Mouse (Mus musculus) neural tube, embryonic 15.5 days (tissue): Measurements from ENCODE around the gene Obscn. TPM values are rescaled to one million over a fixed set of nuclear protein-coding genes. Genes with fewer than 3 reads are reported as not detected.

Experiments
- ATAC-seq: fragments of 200-750 bp; cut with Nextera tagmentation; 2 replicates; pipeline ENCODE4 v1.8.0; 2017; ENCODE audit warnings: mild to moderate bottlenecking, moderate TSS enrichment, moderate library complexity; ENCODE audit not compliant: low FRiP score
- H3K27ac ChIP-seq: fragments of 300-500 bp; sonication (generic); replicated peaks from 2 replicates; pipeline ENCODE4 v1.5.1; 2015; ENCODE audit warnings: mild to moderate bottlenecking, inconsistent platforms
- H3K27me3 ChIP-seq: fragments of 300-500 bp; sonication (generic); replicated peaks from 2 replicates; pipeline ENCODE4 v1.6.1; 2015; ENCODE audit warnings: inconsistent platforms
- H3K36me3 ChIP-seq: fragments of 300-500 bp; sonication (generic); 2 replicates; pipeline ENCODE4 v1.6.1; 2015; ENCODE audit warnings: inconsistent platforms
- H3K4me1 ChIP-seq: fragments of 300-500 bp; sonication (generic); 2 replicates; pipeline ENCODE4 v1.6.1; 2015; ENCODE audit warnings: inconsistent platforms
- H3K4me2 ChIP-seq: fragments of 300-500 bp; sonication (generic); 2 replicates; pipeline ENCODE4 v1.6.1; 2015; ENCODE audit warnings: inconsistent platforms, mild to moderate bottlenecking, moderate library complexity
- H3K4me3 ChIP-seq: fragments of 300-500 bp; sonication (generic); replicated peaks from 2 replicates; pipeline ENCODE4 v1.5.1; 2015; ENCODE audit warnings: mild to moderate bottlenecking, inconsistent platforms
- H3K9ac ChIP-seq: fragments of 300-500 bp; sonication (generic); replicated peaks from 2 replicates; pipeline ENCODE4 v1.6.1; 2015; ENCODE audit warnings: mild to moderate bottlenecking, inconsistent platforms
- H3K9me3 ChIP-seq: fragments of 300-500 bp; sonication (generic); replicated peaks from 2 replicates; pipeline ENCODE4 v1.6.1; 2016; ENCODE audit warnings: inconsistent platforms
- WGBS: fragments of 180-500 bp; shearing (Covaris S2); methylation state at CpG from one replicate; pipeline ENCODE4 v1.1.7; 2015; ENCODE audit warnings: mixed read lengths; 5-methylcytosine and 5-hydroxymethylcytosine counted together
- polyA plus RNA-seq: library from polyadenylated mRNA; unstranded; fragments of >200 nt; fragmentation: Nextera tagmentation; extraction: Ambion mirVana; gene quantifications from 2 replicates; pipeline ENCODE4 v1.2.1, GENCODE M21; 2015

Gene Obscn
- polyA plus RNA-seq, 1 experiment from 2014 or later: 0.91 TPM

DNA sequence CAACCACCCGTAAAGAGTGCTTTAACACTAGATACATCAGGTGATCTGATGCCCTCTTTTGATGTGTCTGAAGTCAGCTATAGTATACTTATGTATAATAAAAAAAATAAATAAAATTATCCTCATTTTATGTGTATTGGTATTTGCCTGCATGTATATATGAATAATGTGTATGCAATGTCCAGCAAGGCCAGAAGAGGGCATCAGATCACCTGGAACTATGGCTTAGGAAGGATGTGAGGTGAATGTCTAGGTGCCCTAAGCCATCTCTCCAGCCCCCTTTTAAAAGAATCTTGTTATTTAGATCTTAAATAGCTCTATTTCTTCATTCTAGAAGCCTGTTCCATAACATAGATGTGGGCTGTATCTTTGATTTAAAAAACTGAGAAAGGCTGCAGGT lies 168.9 kb downstream of the Obscn start:
- no peak for ATAC-seq
- Histone ChIP-seq H3K27me3 (no peaks in the 10 kb centered on the region), H3K9me3 (no peaks in the 10 kb centered on the region), H3K27ac (no peak overlapping the region), H3K4me2 (no peak overlapping the region), H3K4me1 (peaks cover 11% of the 10 kb centered on the region), H3K4me3 (no peak overlapping the region), H3K36me3 (peaks cover 9% of the 10 kb centered on the region; the same call in 1 of the 2 replicates), H3K9ac (no peak overlapping the region)
- 100% methylated on average over 1 of the region's 1 CpGs for WGBS

GRCm38 (mm10) chr11:58965001-58965760 lies 171.0 kb downstream of the Obscn start:
- Histone ChIP-seq H3K9me3 (no peaks in the 10 kb centered on the region), H3K4me3 (no peak overlapping the region), H3K27ac (no peak overlapping the region), H3K4me1 (peaks cover 13% of the 10 kb centered on the region), H3K27me3 (no peaks in the 10 kb centered on the region), H3K9ac (0 out of 2 replicates have a peak overlapping the region, but pooled peaks have one; percentile 5), H3K4me2 (no peak overlapping the region), H3K36me3 (peaks cover under 1% of the 10 kb centered on the region; the same call in 1 of the 2 replicates)
- WGBS: 55% methylated on average over 12 of the region's 12 CpGs
- ATAC-seq: no peak

DNA sequence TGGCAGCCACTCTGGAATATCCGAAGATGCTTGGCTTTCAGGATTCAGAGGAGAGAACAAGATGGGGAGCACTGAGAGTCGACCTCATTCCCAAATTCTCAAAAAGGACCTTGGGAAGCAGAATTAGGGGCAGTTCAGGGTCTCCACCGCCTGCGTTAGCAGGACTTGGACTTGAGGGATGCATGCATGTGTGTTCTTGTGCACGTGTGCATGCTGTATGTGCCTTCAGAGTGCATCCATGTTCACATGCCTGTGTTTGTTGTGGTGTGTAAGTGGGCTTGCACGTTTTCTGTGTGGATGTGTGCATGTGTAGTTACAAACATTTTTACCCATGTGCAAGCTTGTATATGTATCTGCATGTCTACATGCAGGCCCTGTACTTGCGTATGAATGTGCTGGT lies 172.0 kb downstream of the Obscn start:
- Histone ChIP-seq H3K9me3 (no peaks in the 10 kb centered on the region), H3K9ac (no peak overlapping the region), H3K4me3 (no peak overlapping the region), H3K27ac (no peak overlapping the region), H3K36me3 (no peaks in the 10 kb centered on the region), H3K27me3 (no peaks in the 10 kb centered on the region), H3K4me1 (peaks cover 23% of the 10 kb centered on the region), H3K4me2 (no peak overlapping the region)
- WGBS: 91% methylated on average over 7 of the region's 7 CpGs
- no peak for ATAC-seq

DNA sequence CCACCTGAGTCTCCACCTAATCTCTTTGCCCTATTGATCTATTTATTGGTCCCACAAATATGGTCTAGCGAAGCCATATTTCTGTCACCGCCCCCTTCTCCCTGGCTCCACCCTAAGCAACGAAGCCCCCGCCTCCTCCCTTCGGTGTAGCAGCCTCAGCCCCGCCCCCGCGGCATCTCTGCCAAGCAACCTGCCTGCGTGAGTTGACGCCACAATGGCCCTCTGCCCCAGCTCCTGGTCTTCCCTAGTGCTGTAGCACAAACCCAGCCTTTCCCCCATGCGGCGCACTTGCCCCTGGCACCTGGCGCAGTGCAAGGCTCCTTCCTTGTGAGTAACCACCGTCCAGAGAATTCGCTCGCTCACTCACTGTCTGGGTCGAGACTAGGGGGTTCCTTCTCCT lies 172.7 kb downstream of the Obscn start:
- H3K9me3 ChIP-seq: no peaks in the 10 kb centered on the region
- H3K27ac ChIP-seq: no peak overlapping the region
- H3K36me3 ChIP-seq: no peaks in the 10 kb centered on the region
- peaks cover 29% of the 10 kb centered on the region for H3K4me1 ChIP-seq
- H3K9ac ChIP-seq: no peak overlapping the region
- H3K4me2 ChIP-seq: 0 out of 2 replicates have a peak overlapping the region, but pooled peaks have one; percentile 15
- H3K27me3 ChIP-seq: no peaks in the 10 kb centered on the region
- 30% methylated on average over 17 of the region's 17 CpGs for WGBS
- no peak overlapping the region for H3K4me3 ChIP-seq
- ATAC-seq: no peak

DNA sequence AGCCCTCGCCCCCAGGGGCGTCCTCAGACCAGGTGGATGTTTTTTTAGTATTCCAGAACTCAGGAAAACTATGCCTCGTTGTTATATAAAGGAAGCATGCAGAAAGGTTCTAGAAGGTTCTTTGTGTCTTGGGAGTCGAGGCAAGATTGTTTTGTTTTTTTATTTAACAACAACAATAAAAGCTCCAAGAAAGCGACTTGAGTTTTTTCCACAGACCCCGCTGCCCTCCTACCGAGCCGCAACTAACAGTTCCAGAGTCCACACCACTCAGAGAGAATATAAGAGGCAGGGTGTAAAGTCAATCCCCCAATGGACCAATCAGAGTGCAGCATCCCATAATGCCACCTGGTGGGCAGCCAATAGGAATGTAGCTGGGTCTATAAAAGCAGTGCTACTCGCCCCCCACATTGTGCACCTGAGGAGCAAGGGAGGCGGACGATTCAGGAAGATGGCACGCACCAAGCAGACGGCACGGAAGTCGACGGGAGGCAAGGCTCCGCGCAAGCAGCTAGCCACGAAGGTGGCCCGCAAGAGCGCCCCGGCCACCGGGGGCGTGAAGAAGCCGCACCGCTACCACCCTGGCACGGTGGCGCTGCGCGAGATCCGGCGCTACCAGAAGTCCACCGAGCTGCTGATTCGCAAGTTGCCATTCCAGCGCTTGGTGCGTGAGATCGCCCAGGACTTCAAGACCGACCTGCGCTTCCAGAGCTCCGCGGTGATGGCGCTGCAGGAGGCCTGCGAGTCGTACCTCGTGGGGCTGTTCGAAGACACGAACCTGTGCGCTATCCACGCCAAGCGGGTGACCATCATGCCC lies 174.6 kb downstream of the Obscn start:
- ATAC-seq: no peak
- Histone ChIP-seq H3K27me3 (no peaks in the 10 kb centered on the region), H3K9ac (no peak overlapping the region), H3K4me3 (no peak overlapping the region), H3K4me1 (peaks cover 48% of the 10 kb centered on the region), H3K36me3 (no peaks in the 10 kb centered on the region), H3K4me2 (no peak overlapping the region), H3K9me3 (no peaks in the 10 kb centered on the region), H3K27ac (no peak overlapping the region)
- 60% methylated on average over 50 of the region's 50 CpGs for WGBS

DNA sequence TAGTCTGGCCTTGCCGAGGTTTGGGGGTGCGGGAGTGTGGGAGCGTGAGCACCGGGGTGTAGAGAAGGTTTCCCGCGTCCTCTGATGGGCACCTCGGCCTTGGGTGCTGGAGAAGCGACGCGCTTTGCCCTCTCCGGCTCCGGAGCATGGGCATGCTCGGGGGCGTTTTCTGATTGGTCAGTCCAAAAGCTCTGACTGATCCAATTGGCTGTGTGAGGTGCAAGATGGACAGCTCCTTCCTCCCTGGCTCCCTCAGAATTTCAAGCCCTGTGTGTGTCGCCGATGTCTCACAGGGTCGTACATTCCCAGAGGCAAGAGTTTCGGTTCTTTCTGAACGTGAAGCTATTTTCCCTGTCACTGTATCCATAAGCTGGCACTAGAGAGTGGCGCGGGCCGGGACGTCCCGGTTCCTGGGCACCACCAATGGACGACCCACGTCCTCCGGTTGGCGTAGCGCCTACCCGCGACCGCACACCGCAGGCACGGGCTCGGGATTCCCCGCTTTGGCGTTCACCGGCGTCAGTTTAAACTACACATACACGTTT lies 176.2 kb downstream of the Obscn start:
- H3K36me3 ChIP-seq: no peaks in the 10 kb centered on the region
- H3K4me1 ChIP-seq: peaks cover 51% of the 10 kb centered on the region
- peak overlapping the region; percentile 56 for H3K4me3 ChIP-seq
- no peaks in the 10 kb centered on the region for H3K27me3 ChIP-seq
- H3K27ac ChIP-seq: peak overlapping the region; percentile 92
- WGBS: under 1% methylated on average over 40 of the region's 40 CpGs
- H3K9me3 ChIP-seq: no peaks in the 10 kb centered on the region
- ATAC-seq: peak; percentile 89
- peak overlapping the region; percentile 56 for H3K9ac ChIP-seq
- H3K4me2 ChIP-seq: peak overlapping the region; percentile 86

DNA sequence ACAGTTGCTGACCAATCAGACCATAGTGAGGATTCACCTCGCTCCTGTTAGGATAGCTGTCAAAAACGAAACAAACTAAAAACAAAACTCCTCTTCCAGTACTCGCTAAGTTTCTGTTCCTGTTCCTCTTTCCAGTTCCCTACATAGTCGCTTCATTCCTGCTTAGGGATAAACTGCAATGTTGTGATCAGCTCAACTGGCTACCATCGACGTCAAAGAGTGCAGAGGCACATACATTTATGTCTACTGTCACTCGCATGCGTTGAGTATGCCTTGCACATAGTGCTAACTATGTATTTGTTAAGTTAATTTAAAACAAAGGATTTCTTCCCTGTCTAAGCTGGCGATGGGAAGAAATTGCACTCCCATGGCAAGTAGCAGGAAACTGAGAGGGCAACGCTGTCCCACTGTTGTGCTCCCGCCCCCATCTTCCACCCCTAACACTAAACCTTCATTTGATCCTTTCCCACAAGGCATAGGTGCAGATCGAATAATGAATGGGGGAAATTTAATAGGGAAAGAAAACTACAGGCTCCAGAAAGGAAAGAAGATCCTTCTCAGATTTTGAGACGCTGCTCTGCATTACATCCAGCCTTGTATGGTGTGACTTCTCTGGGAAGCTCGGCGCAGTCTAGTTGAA lies 176.9 kb downstream of the Obscn start:
- peak overlapping the region; percentile 56 for H3K9ac ChIP-seq
- no peaks in the 10 kb centered on the region for H3K27me3 ChIP-seq
- ATAC-seq: no peak
- peak overlapping the region; percentile 86 for H3K4me2 ChIP-seq
- peak overlapping the region; percentile 56 for H3K4me3 ChIP-seq
- H3K27ac ChIP-seq: peak overlapping the region; percentile 92
- H3K4me1 ChIP-seq: peaks cover 49% of the 10 kb centered on the region
- 36% methylated on average over 15 of the region's 15 CpGs for WGBS
- H3K36me3 ChIP-seq: no peaks in the 10 kb centered on the region
- no peaks in the 10 kb centered on the region for H3K9me3 ChIP-seq

DNA sequence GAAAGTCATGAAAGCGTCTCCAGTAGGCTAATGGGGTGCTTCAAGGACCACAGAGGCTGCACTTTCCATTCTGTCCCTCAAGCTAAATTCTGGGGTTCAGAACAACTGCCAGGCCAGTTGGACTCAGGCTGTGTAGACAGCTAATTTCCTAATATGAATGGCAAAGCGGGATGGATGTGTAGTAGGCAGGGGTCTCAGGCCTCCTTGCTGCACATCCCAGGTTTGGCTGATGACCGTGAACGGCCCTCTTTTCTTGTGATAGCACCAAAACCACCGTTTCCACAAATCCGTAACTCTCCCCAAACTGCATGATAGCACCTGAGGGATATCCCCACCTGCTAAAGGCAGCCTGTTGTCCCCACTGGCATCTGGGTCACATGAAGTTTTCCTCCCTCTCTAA lies 177.7 kb downstream of the Obscn start:
- H3K36me3 ChIP-seq: no peaks in the 10 kb centered on the region
- H3K27ac ChIP-seq: no peak overlapping the region
- peaks cover 47% of the 10 kb centered on the region for H3K4me1 ChIP-seq
- no peak overlapping the region for H3K9ac ChIP-seq
- H3K27me3 ChIP-seq: no peaks in the 10 kb centered on the region
- WGBS: 79% methylated on average over 6 of the region's 6 CpGs
- no peaks in the 10 kb centered on the region for H3K9me3 ChIP-seq
- no peak for ATAC-seq
- peak overlapping the region; percentile 87 for H3K4me2 ChIP-seq
- no peak overlapping the region for H3K4me3 ChIP-seq

DNA sequence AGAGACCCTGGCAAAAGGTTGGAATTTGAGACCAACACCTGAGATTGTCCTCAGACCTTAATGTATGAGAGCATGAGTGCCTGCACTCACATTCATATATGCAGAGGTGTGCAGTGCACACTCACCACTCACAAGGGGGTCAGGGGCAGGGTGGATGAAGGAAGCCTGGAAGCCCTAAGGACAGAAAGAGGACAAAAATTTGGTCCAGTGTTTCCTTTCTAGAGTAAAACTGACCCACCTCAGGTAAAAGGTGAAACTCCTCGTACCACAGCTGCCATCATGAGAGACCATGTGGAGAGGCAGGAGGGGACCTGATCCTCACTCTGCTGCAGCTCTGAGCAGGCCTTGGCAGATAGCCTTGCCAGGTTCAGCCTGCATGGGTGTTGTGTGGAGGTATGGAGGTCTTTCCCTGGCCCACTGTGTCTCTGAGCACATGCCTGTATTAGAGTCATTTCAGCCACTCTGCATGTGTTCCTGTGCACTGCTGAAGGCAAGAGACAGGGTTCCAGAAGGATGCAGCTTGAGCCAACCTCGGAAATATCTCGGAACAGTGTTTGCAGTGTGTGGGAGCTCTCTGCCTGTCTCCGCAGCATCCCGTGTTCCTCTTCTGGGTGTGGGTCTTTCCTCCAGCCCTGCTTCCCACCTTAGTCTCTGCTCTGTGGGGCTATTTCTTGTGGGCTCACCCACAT lies 178.8 kb downstream of the Obscn start:
- Histone ChIP-seq H3K27me3 (no peaks in the 10 kb centered on the region), H3K4me3 (peak overlapping the region; percentile 75), H3K9ac (peak overlapping the region; percentile 94), H3K27ac (0 out of 2 replicates have a peak overlapping the region, but pooled peaks have one; percentile 28), H3K9me3 (no peaks in the 10 kb centered on the region), H3K36me3 (no peaks in the 10 kb centered on the region), H3K4me1 (peaks cover 48% of the 10 kb centered on the region), H3K4me2 (peak overlapping the region; percentile 87)
- WGBS: 82% methylated on average over 5 of the region's 5 CpGs
- no peak for ATAC-seq

DNA sequence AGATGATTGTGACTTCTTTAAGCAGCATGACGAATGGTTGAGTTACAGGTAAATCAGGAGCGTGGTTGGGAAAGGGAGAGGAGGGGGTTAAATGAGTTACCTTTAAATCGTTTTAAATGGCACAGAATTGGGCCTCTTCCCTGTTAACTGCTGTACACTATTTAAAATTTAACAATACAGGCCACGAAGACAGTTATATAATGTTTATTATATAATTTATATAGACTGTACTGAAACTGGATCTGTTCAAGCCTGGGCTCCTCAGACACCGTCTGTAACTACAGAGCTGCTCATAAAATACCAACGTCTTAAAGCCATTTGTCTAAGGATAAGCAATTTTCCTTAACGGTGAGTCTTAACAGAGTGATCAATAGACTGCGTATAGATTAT lies 180.3 kb downstream of the Obscn start:
- Histone ChIP-seq H3K4me2 (peak overlapping the region; percentile 87), H3K4me1 (peaks cover 63% of the 10 kb centered on the region), H3K27ac (peak overlapping the region; percentile 99), H3K9me3 (no peaks in the 10 kb centered on the region), H3K4me3 (peak overlapping the region; percentile 75), H3K9ac (peak overlapping the region; percentile 94), H3K36me3 (no peaks in the 10 kb centered on the region), H3K27me3 (no peaks in the 10 kb centered on the region)
- 15% methylated on average over 8 of the region's 8 CpGs for WGBS
- ATAC-seq: no peak
